Mouse (Mus musculus) heart, postnatal 10 days (tissue): ENCODE results near the gene Ptprb. TPM values are rescaled to one million over a fixed set of nuclear protein-coding genes. Genes with fewer than 3 reads are reported as not detected.

ENCODE experiments used
- DNase-seq, 2 experiments: peaks; one replicate each; pipeline ENCODE4 v3.0.0; 2021
- intact Hi-C: fragments of 180-260 bp; cut with DNase I; formaldehyde crosslinking; loops from one replicate; pipeline ENCODE4 v1.15.1; 2025
- total RNA-seq, 2 experiments: library from RNA; stranded (reverse); gene quantifications; 2 replicates each; pipeline ENCODE4 v1.2.3; 2021

Gene Ptprb
- total RNA-seq = 10 to 100 TPM; 86.4 to 93.2 TPM

- intact Hi-C loops = loop anchor here (5.0 kb wide), 1 partner anchor 42 kb away; no protein-coding TSS in a partner anchor
- DNase-seq = peak in 1 of 2 experiments; percentile 13
These were observed at the start of gene Ptprb for GRCm38 (mm10) chr10:116275280-116275679. TSS of gene Ptprb (plus strand) at chr10:116275523.

DNA sequence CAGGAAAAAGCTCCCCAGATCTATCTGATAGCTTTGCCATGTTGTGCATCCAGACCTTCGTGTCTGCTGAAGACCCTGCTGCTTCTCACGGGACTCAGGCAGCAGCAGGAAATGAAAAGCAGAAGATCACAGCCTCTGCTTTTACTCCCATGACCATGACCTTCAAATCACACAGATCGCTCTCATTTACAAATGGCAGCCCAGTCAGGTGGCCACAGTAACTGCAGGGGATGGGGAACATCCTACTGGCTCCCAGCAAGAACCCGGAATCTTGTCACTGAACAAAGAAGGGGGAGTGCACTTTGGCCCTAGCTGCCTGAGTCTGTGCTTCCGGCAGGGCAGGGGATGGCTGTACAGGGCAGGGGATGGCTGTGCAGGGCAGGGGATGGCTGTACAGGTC, 40.0 kb upstream of the Ptprb start:
- intact Hi-C loops = no loop called here
- DNase-seq = no peak

- intact Hi-C loops = loop anchor here (2.0 kb wide), 1 partner anchor 33 kb away; no protein-coding TSS in a partner anchor
- DNase-seq = no peak
These were observed 33.1 kb upstream of the Ptprb start for GRCm38 (mm10) chr10:116242200-116242599.

DNA sequence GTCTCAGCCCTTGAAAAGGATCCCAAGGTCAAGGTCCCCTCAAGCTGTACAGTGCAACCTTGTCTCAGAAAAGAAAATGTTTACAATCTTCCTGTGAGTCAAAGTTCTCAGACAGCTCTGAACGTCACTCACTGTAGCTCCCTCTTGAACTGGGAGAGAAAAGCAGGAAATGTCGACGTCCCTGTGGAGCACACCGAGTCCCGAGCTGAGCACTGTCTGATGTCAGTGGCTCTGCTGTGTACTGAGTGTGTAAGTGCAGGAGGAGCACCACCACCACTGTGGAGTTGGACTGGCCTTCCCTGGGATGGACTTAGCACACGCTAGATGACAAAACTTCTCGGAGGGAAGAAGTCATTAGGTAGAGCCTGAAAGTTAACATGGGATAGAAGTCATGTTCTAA, 31.9 kb upstream of the Ptprb start:
- no peak for DNase-seq
- intact Hi-C loops = loop anchor here (2.0 kb wide), 1 partner anchor 35 kb away; no protein-coding TSS in a partner anchor

- DNase-seq = no peak
- intact Hi-C loops = no loop called here
These were observed 29.7 kb upstream of the Ptprb start for GRCm38 (mm10) chr10:116245632-116246031.

- intact Hi-C loops = no loop called here
- DNase-seq = no peak
These were observed 22.7 kb upstream of the Ptprb start for GRCm38 (mm10) chr10:116252668-116253067.

- intact Hi-C loops = no loop called here
- no peak for DNase-seq
These were observed 21.4 kb upstream of the Ptprb start for GRCm38 (mm10) chr10:116253972-116254371.

GRCm38 (mm10) chr10:116259298-116259697, 16.0 kb upstream of the Ptprb start:
- intact Hi-C loops = no loop called here

DNA sequence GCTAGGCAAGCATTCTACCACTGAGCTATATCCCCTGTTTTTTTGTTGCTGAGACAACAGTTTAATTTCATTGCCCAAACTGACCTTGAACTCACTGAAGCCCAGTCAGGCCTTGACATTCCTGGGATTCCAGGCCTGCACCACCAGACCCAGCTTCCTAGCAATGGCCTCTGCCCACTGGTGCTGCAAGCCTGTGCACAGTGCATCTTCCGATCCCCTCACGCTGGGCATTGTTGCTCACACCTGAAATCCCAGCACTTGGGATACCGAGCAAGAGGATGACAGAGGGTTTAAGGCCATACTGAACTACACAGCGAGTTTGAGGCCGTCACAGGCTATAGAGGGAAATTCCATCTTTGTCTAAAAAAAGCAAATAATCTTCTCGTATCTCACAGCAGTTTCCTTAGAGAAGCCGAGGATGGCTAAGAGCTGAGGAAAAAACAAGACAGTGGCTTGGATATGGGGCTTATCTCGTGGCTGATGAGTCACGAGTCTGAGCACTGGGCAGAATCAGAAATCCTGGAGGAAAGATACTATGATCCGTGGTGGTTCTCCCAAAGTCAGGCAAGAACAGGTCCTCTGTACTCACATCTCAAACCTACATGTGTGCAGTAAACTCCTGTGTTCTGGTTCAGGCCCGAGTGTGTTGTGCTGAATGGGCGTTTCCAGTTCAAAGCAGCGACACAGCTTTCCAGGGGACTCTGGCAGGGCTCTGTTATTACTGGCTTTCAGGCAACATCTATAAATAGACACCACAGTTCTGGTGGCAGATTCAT, 14.5 kb upstream of the Ptprb start:
- DNase-seq = peak; percentile 82 to 84
- intact Hi-C loops = no loop called here

More at GRCm38 (mm10) chr10:116259298-116259697, 16.0 kb upstream of the Ptprb start:
- no peak for DNase-seq

DNA sequence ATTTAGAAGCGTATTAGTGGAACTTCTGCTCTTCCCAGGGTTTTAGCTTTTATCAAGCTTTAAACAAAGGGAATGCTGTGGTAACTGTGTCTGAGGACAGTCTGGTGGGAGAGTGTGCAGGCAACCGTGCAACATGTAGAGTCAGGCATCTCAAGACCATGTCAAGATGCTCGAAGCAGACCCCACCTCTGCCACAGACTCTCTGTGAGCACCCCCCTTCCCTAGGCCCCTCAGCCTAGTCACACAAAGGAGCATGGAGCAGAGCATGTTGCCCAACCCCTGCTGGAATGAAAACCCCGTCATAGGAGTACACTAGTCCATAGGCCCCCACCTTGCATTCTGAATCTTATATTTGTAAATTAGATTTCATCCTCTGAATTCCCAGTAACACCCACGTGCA, 13.8 kb upstream of the Ptprb start:
- intact Hi-C loops = no loop called here
- peak in 1 of 2 experiments; percentile 23 for DNase-seq

- DNase-seq = no peak
- intact Hi-C loops = no loop called here
These were observed 10.8 kb upstream of the Ptprb start for GRCm38 (mm10) chr10:116264521-116264920.

DNA sequence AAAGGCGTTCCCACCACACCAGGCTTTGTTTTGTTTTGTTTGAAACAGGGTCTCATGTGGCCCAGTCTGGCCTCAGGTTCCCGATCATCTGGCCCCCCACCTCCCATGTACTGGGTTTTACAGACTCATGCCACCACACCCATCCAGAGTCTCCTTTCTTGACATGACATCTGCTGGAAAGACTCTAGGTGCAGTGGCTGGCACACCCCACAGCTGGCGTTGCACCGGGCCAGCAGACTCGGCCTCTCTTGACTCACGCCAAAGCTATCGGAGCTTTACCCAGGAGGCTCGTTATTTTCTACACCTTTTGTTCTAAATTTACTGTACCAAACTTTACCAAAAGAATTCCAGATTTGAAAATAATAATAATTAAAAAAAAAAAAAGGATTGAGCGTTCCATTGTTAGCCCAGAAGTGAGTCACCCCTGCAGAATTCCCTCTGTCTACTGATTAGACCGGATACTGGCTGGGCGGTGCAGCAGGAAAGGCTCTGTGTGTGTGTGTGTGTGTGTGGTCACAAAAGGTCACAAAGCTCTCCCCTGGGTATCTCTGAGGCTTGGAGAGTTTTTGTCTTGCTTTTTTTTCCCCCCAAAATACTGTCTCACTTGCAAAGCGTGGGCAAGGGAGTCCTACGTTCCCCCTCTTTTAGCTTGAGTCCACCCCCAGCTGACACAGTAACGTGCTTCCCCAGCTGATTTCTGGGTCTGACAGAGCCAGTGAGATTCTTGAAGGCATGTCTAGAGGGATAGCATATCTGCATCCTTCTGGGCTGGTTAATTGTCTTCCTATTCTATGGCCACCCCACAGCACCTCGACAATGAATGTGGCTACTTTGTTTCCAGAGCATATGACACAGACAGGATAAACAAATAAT, 8.5 kb upstream of the Ptprb start:
- intact Hi-C loops = loop anchor here (2.0 to 5.0 kb wide), 2 partner anchors 36 to 58 kb away; no protein-coding TSS in a partner anchor
- peak; percentile 79 to 82 for DNase-seq

DNA sequence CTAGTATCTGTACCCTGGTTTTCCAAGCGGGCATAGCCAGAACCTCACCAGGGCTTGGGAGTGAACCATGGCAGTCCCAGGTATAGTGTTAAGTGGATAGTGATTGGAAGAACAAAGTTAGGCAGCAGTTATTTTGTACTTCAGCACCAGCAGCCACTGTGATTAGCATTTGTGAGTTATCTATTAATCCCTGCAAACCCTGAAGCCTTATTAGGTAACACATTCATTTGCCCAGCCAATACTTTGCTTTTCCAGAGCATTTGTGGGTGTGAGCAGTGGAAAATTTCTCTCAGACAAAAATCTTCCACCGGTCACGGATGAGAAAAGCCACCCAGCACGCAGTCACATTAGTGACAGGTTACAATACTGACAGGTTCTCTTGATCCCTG, 7.9 kb upstream of the Ptprb start:
- intact Hi-C loops = loop anchor here (2.0 to 5.0 kb wide), 2 partner anchors 35 to 59 kb away; no protein-coding TSS in a partner anchor
- no peak for DNase-seq

GRCm38 (mm10) chr10:116268343-116268742, 7.0 kb upstream of the Ptprb start:
- no peak for DNase-seq
- intact Hi-C loops = loop anchor here (5.0 kb wide), 1 partner anchor 34 kb away; no protein-coding TSS in a partner anchor

GRCm38 (mm10) chr10:116270646-116271469, 4.5 kb upstream of the Ptprb start:
- no peak for DNase-seq
- intact Hi-C loops = no loop called here

- intact Hi-C loops = no loop called here
These were observed 3.8 kb upstream of the Ptprb start for GRCm38 (mm10) chr10:116271470-116271915.

DNA sequence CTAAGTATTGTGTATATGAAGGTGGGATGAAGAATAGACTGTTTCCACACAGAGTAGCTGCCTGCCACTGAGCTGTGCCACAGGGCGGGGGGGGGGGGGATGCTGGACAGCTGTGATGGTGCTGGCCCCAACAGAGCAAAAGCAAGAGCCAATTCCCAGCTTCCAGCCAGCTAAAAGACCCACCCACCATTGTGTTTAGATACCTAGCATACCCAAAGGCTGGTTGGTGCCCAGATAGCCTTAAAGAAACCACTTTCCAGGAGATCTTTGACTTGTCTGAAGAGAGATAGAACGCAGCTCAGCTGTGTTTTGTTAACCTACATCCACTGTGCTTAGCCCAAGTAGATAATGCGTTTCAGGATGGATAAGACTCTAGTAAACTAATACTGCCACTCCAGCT, 3.2 kb upstream of the Ptprb start:
- DNase-seq = no peak
- intact Hi-C loops = no loop called here

More at GRCm38 (mm10) chr10:116271470-116271915, 3.8 kb upstream of the Ptprb start:
- no peak for DNase-seq

- intact Hi-C loops = no loop called here
- no peak for DNase-seq
These were observed 11.5 kb downstream of the Ptprb start for GRCm38 (mm10) chr10:116286697-116287344.

- intact Hi-C loops = no loop called here
- DNase-seq = peak in 1 of 2 experiments; percentile 36
These were observed 12.8 kb downstream of the Ptprb start for GRCm38 (mm10) chr10:116288130-116288529.

DNA sequence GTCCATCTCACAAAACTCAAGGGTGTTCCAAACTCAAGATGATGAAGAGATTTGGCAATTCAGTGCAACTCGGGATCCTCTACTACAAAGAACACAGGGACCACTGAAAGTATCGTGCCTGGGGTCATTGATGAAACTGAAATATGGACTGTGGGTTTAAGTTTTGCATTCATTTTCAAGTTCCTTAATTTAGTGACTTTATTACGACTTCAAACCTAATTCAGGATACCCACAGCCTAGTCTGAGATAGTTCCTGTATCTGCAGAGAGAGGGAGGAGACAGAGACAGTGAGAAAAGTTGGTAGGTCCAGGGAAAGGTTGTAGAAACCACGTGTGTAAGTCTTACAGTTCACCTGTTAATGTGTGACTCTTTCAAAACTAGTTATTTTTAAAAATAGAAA, 15.2 kb downstream of the Ptprb start:
- intact Hi-C loops = no loop called here

More for the DNA sequence above, 15.2 kb downstream of the Ptprb start:
- DNase-seq = no peak
